Mouse (Mus musculus): Measurements from ENCODE around the gene Cyp17a1.

GRCm38 (mm10) chr19:46705779-46706495, 33.0 kb upstream of the Cyp17a1 start:
- TF ChIP-seq CTCF (IDR thresholded peaks at IDR 0.05; ENCODE audit: low read depth) (no peak), EP300 (IDR thresholded peaks at IDR 0.05; ENCODE audit: low read depth) (no peak)

All from liver, postnatal 0 days (tissue).